Mouse (Mus musculus): Measurements from ENCODE around the gene Rims3. TPM values are rescaled to one million over a fixed set of nuclear protein-coding genes. Genes with fewer than 3 reads are reported as not detected.

Rims3 gene
- polyA plus RNA-seq, 1 experiment from 2014 or later: 3.8 TPM

GRCm38 (mm10) chr4:120911086-120911485 is 56.5 kb downstream of the Rims3 start:
- Histone ChIP-seq H3K27ac (replicated peaks) (no peak overlapping the region), H3K9me3 (replicated peaks) (no peaks in the 10 kb centered on the region), H3K36me3 (no peaks in the 10 kb centered on the region), H3K27me3 (ENCODE audit: low read depth, poor library complexity, severe bottlenecking) (no peaks in the 10 kb centered on the region), H3K4me3 (no peak overlapping the region), H3K4me1 (no peaks in the 10 kb centered on the region)
- DNase-seq (ENCODE audit: low spot score): no peak
- WGBS: 83% methylated on average over 6 of the region's 6 CpGs

DNA sequence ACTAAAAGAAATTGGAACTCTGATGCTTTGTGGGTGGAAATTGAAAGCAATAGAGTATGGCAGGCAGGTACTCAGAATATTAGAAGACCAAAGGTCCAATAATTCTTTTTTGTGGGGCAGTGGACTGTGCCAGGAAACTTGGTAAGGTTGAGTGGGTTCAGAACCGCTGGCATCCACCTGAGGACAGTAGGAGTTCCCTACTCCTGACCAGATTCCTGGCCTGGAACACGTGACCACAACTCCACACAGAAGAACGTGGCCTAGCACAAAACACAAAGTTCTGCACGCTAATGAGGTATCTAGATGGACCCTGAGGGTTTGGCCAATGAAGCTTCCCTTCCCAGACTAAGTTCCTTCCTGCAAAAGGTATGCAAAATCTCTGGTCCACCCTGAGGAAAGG is 58.2 kb downstream of the Rims3 start:
- Histone ChIP-seq H3K9me3 (replicated peaks) (no peaks in the 10 kb centered on the region), H3K36me3 (no peaks in the 10 kb centered on the region), H3K4me3 (no peak overlapping the region), H3K27ac (replicated peaks) (no peak overlapping the region), H3K4me1 (no peaks in the 10 kb centered on the region), H3K27me3 (ENCODE audit: low read depth, poor library complexity, severe bottlenecking) (no peaks in the 10 kb centered on the region)
- DNase-seq (ENCODE audit: low spot score): no peak
- 57% methylated on average over 4 of the region's 4 CpGs for WGBS

DNA sequence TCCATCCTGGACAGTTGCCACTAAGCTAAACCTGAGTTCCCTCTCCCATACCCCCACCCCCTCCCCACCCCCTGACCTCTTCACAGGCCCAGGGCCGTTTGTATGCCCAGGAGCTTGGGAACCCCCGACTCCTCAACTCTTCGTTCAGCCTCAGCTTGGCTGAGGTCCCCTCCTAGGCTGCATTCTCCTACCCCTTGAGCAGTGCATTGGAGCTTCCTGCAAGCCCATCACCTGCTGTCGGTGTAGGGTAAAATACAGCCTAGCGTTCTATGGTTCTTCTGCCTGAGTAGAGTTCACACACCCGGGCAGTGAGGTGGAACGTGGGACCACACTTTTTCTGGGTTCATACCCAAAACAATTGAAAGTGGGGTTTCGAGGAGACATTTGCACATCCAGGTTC is 58.8 kb downstream of the Rims3 start:
- DNase-seq (ENCODE audit: low spot score): no peak
- H3K36me3 ChIP-seq: no peaks in the 10 kb centered on the region

GRCm38 (mm10) chr4:120913861-120914260 is 59.2 kb downstream of the Rims3 start:
- no peaks in the 10 kb centered on the region for H3K9me3 ChIP-seq (replicated peaks)
- H3K36me3 ChIP-seq: no peaks in the 10 kb centered on the region
- WGBS: 87% methylated on average over 1 of the region's 1 CpGs
- no peak overlapping the region for H3K27ac ChIP-seq (replicated peaks)
- H3K4me1 ChIP-seq: no peaks in the 10 kb centered on the region
- no peak overlapping the region for H3K4me3 ChIP-seq
- H3K27me3 ChIP-seq (ENCODE audit: low read depth, poor library complexity, severe bottlenecking): no peaks in the 10 kb centered on the region
- DNase-seq (ENCODE audit: low spot score): no peak

More for the DNA sequence above, 58.8 kb downstream of the Rims3 start:
- H3K9me3 ChIP-seq (replicated peaks): no peaks in the 10 kb centered on the region
- H3K4me3 ChIP-seq: no peak overlapping the region
- no peaks in the 10 kb centered on the region for H3K27me3 ChIP-seq (ENCODE audit: low read depth, poor library complexity, severe bottlenecking)
- H3K4me1 ChIP-seq: no peaks in the 10 kb centered on the region
- 63% methylated on average over 8 of the region's 8 CpGs for WGBS
- no peak overlapping the region for H3K27ac ChIP-seq (replicated peaks)

GRCm38 (mm10) chr4:120914501-120914900 is 59.9 kb downstream of the Rims3 start:
- Histone ChIP-seq H3K27me3 (ENCODE audit: low read depth, poor library complexity, severe bottlenecking) (no peaks in the 10 kb centered on the region), H3K36me3 (peaks cover 3% of the 10 kb centered on the region), H3K4me1 (no peaks in the 10 kb centered on the region), H3K27ac (replicated peaks) (no peak overlapping the region), H3K4me3 (no peak overlapping the region), H3K9me3 (replicated peaks) (no peaks in the 10 kb centered on the region)
- 78% methylated on average over 4 of the region's 4 CpGs for WGBS
- DNase-seq (ENCODE audit: low spot score): no peak

- 94% methylated on average over 8 of the region's 8 CpGs for WGBS
- Histone ChIP-seq H3K27me3 (ENCODE audit: low read depth, poor library complexity, severe bottlenecking) (no peaks in the 10 kb centered on the region), H3K36me3 (peaks cover 42% of the 10 kb centered on the region), H3K4me1 (peaks cover 27% of the 10 kb centered on the region), H3K9me3 (replicated peaks) (peaks cover 19% of the 10 kb centered on the region; the same call in 1 of the 2 replicates), H3K4me3 (no peak overlapping the region), H3K27ac (replicated peaks) (no peak overlapping the region)
- no peak for DNase-seq (ENCODE audit: low spot score)
Measured at GRCm38 (mm10) chr4:120921461-120921860, 66.8 kb downstream of the Rims3 start.

GRCm38 (mm10) chr4:120924554-120925299 is 70.1 kb downstream of the Rims3 start, which contains the start of gene Exo5:
TSS of gene Exo5 (minus strand) at chr4:120925017.
- under 1% methylated on average over 33 of the region's 33 CpGs for WGBS
- H3K36me3 ChIP-seq: peaks cover 36% of the 10 kb centered on the region

GRCm38 (mm10) chr4:120925386-120925785 is 70.8 kb downstream of the Rims3 start:
- Histone ChIP-seq H3K9me3 (replicated peaks) (peaks cover 22% of the 10 kb centered on the region; the same call in 1 of the 2 replicates), H3K27me3 (ENCODE audit: low read depth, poor library complexity, severe bottlenecking) (no peaks in the 10 kb centered on the region), H3K36me3 (peaks cover 33% of the 10 kb centered on the region), H3K4me3 (peak overlapping the region; percentile 69), H3K27ac (replicated peaks) (peak overlapping the region; percentile 91), H3K4me1 (peaks cover 27% of the 10 kb centered on the region)
- 28% methylated on average over 3 of the region's 3 CpGs for WGBS
- no peak for DNase-seq (ENCODE audit: low spot score)

More at GRCm38 (mm10) chr4:120924554-120925299, 70.1 kb downstream of the Rims3 start, which contains the start of gene Exo5:
- peak; percentile 94 for DNase-seq (ENCODE audit: low spot score)
- Histone ChIP-seq H3K9me3 (replicated peaks) (peaks cover 19% of the 10 kb centered on the region; the same call in 1 of the 2 replicates), H3K27me3 (ENCODE audit: low read depth, poor library complexity, severe bottlenecking) (no peaks in the 10 kb centered on the region), H3K27ac (replicated peaks) (peak within 1 kb of the TSS; percentile 91), H3K4me3 (peak within 1 kb of the TSS; percentile 69), H3K4me1 (peaks cover 27% of the 10 kb centered on the region)

DNA sequence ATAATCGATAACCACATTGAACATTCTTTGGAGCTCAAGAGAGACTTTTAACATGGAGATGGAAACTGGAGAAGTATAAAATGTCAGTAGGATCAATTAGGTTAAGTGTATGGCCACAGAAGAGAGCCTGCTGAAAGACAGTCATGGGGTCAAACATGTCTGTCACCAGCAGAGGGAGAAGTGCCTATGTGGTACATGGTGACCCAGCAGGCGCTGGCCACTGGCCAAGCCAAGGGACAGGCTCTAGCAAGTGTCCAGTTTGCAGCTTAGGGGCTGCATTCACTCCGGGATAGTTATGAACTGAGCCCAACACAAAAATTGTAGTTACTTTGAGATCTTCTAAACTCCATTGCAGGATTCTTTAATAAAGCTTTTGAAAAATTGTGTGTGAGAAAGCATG is 74.1 kb downstream of the Rims3 start:
- peaks cover 14% of the 10 kb centered on the region for H3K36me3 ChIP-seq
- WGBS: 82% methylated on average over 3 of the region's 3 CpGs
- H3K4me3 ChIP-seq: no peak overlapping the region
- no peak for DNase-seq (ENCODE audit: low spot score)
- H3K27ac ChIP-seq (replicated peaks): no peak overlapping the region
- peaks cover 11% of the 10 kb centered on the region for H3K9me3 ChIP-seq (replicated peaks)
- H3K27me3 ChIP-seq (ENCODE audit: low read depth, poor library complexity, severe bottlenecking): no peaks in the 10 kb centered on the region
- H3K4me1 ChIP-seq: peaks cover 15% of the 10 kb centered on the region

GRCm38 (mm10) chr4:120930736-120931135 is 76.1 kb downstream of the Rims3 start:
- 96% methylated on average over 18 of the region's 18 CpGs for WGBS
- peaks cover 11% of the 10 kb centered on the region for H3K9me3 ChIP-seq (replicated peaks)
- no peaks in the 10 kb centered on the region for H3K4me1 ChIP-seq
- no peak overlapping the region for H3K27ac ChIP-seq (replicated peaks)
- no peak for DNase-seq (ENCODE audit: low spot score)
- H3K4me3 ChIP-seq: no peak overlapping the region
- no peaks in the 10 kb centered on the region for H3K27me3 ChIP-seq (ENCODE audit: low read depth, poor library complexity, severe bottlenecking)
- peaks cover 25% of the 10 kb centered on the region for H3K36me3 ChIP-seq

DNA sequence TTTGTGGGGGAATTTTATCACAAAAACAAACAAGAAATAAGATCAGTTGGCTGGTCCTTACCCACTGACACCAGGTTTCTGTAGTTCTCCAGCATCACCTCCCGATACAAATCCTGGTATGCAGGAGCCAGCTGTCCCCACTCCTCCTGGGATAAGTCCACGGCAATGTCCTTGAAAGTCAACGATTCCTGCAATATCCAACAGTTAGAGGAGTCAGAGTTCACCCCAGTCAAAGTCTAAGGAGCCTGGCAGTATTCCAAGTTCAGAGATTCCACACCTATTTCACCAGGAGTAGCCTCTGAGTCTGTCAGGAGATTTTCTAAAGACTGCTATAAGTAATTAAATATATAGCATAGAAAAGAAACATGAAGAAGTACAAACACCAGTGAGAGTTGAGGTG is 80.4 kb downstream of the Rims3 start:
- no peaks in the 10 kb centered on the region for H3K4me1 ChIP-seq
- H3K36me3 ChIP-seq: peaks cover 25% of the 10 kb centered on the region
- WGBS: 88% methylated on average over 3 of the region's 3 CpGs
- no peak overlapping the region for H3K4me3 ChIP-seq
- H3K9me3 ChIP-seq (replicated peaks): peaks cover 11% of the 10 kb centered on the region
- H3K27me3 ChIP-seq (ENCODE audit: low read depth, poor library complexity, severe bottlenecking): no peaks in the 10 kb centered on the region
- H3K27ac ChIP-seq (replicated peaks): no peak overlapping the region
- DNase-seq (ENCODE audit: low spot score): no peak

Data from midbrain, embryonic 10.5 days (tissue).